Mouse (Mus musculus): ENCODE results near the gene Gm4491.

Gene Gm4491

GRCm38 (mm10) chr14:57115823-57116544 lies at the start of gene Gm4491:
TSS of gene Gm4491 (minus strand) at chr14:57115883.
- peak; percentile 22 to 53 for DNase-seq (ENCODE audit: low spot score in 2 of 2)

- DNase-seq (ENCODE audit: low spot score in 2 of 2) = peak in 1 of 2 experiments; percentile 17
Observed at GRCm38 (mm10) chr14:57161833-57162232, 46.1 kb upstream of the Gm4491 start.

GRCm38 (mm10) chr14:57161201-57161600 lies 45.5 kb upstream of the Gm4491 start:
- DNase-seq (ENCODE audit: low spot score in 2 of 2) = peak in 1 of 2 experiments; percentile 30

- no peak for DNase-seq (ENCODE audit: low spot score in 2 of 2)
Observed at GRCm38 (mm10) chr14:57154916-57155315, 39.2 kb upstream of the Gm4491 start.

GRCm38 (mm10) chr14:57145741-57146140 lies 30.1 kb upstream of the Gm4491 start:
- no peak for DNase-seq (ENCODE audit: low spot score in 2 of 2)

GRCm38 (mm10) chr14:57135265-57135664 lies 19.6 kb upstream of the Gm4491 start:
- no peak for DNase-seq (ENCODE audit: low spot score in 2 of 2)

GRCm38 (mm10) chr14:57133161-57133661 lies 17.5 kb upstream of the Gm4491 start, which contains the start of gene Gjb6:
TSS of gene Gjb6 (minus strand) at chr14:57133611.
- peak in 1 of 2 experiments; percentile 18 for DNase-seq (ENCODE audit: low spot score in 2 of 2)

GRCm38 (mm10) chr14:57127383-57127782 lies 11.7 kb upstream of the Gm4491 start:
- no peak for DNase-seq (ENCODE audit: low spot score in 2 of 2)

- DNase-seq (ENCODE audit: low spot score in 2 of 2) = no peak
Observed at GRCm38 (mm10) chr14:57122295-57122694, 6.6 kb upstream of the Gm4491 start.

GRCm38 (mm10) chr14:57109194-57109593 lies 6.5 kb downstream of the Gm4491 start:
- peak; percentile 46 to 59 for DNase-seq (ENCODE audit: low spot score in 2 of 2)

GRCm38 (mm10) chr14:57107916-57108315 lies 7.8 kb downstream of the Gm4491 start:
- no peak for DNase-seq (ENCODE audit: low spot score in 2 of 2)

GRCm38 (mm10) chr14:57107091-57107490 lies 8.6 kb downstream of the Gm4491 start:
- no peak for DNase-seq (ENCODE audit: low spot score in 2 of 2)

- DNase-seq (ENCODE audit: low spot score in 2 of 2) = no peak
Observed at GRCm38 (mm10) chr14:57105721-57106120, 10.0 kb downstream of the Gm4491 start.

GRCm38 (mm10) chr14:57105111-57105510 lies 10.6 kb downstream of the Gm4491 start:
- DNase-seq (ENCODE audit: low spot score in 2 of 2) = no peak

- DNase-seq (ENCODE audit: low spot score in 2 of 2) = no peak
Observed at GRCm38 (mm10) chr14:57104106-57105023, 11.3 kb downstream of the Gm4491 start, which contains the start of gene Gjb2. TSS of gene Gjb2 (minus strand) at chr14:57104702.

GRCm38 (mm10) chr14:57103711-57104105 lies 12.0 kb downstream of the Gm4491 start:
- no peak for DNase-seq (ENCODE audit: low spot score in 2 of 2)

- no peak for DNase-seq (ENCODE audit: low spot score in 2 of 2)
Observed at GRCm38 (mm10) chr14:57103121-57103520, 12.6 kb downstream of the Gm4491 start.

- no peak for DNase-seq (ENCODE audit: low spot score in 2 of 2)
Observed at GRCm38 (mm10) chr14:57101623-57102022, 14.1 kb downstream of the Gm4491 start.

- DNase-seq (ENCODE audit: low spot score in 2 of 2) = no peak
Observed at GRCm38 (mm10) chr14:57095855-57096254, 19.8 kb downstream of the Gm4491 start.

GRCm38 (mm10) chr14:57093029-57093428 lies 22.7 kb downstream of the Gm4491 start:
- DNase-seq (ENCODE audit: low spot score in 2 of 2) = peak; percentile 19 to 63

- DNase-seq (ENCODE audit: low spot score in 2 of 2) = no peak
Observed at GRCm38 (mm10) chr14:57090001-57090400, 25.7 kb downstream of the Gm4491 start.

GRCm38 (mm10) chr14:57089107-57089506 lies 26.6 kb downstream of the Gm4491 start:
- DNase-seq (ENCODE audit: low spot score in 2 of 2) = no peak

All from frontal cortex, postnatal 36 days (tissue).